Mouse (Mus musculus) heart, postnatal 14 days (tissue): Measurements from ENCODE around the gene Rapgef4. TPM values are rescaled to one million over a fixed set of nuclear protein-coding genes. Genes with fewer than 3 reads are reported as not detected.

Source experiments
- DNase-seq, 2 experiments: peaks; one replicate each; pipeline ENCODE4 v3.0.0; 2021 to 2022
- intact Hi-C: fragments of 180-260 bp; cut with DNase I; formaldehyde crosslinking; loops from one replicate; pipeline ENCODE4 v1.15.1; 2025
- total RNA-seq, 2 experiments: library from RNA; stranded (reverse); gene quantifications; 2 replicates each; pipeline ENCODE4 v1.2.3; 2021

The Rapgef4 gene
- total RNA-seq, 2 experiments from 2014 or later: 18.9 to 19.3 TPM

- DNase-seq: peak in 1 of 2 experiments; percentile 30
Observed at GRCm38 (mm10) chr2:72241714-72242472, 260.9 kb downstream of the Rapgef4 start.

GRCm38 (mm10) chr2:72242910-72243675 is 262.1 kb downstream of the Rapgef4 start:
- DNase-seq: peak; percentile 17 to 41
- intact Hi-C loops: no loop called here

More at GRCm38 (mm10) chr2:72241714-72242472, 260.9 kb downstream of the Rapgef4 start:
- intact Hi-C loops: no loop called here

GRCm38 (mm10) chr2:72245631-72246030 is 264.6 kb downstream of the Rapgef4 start:
- intact Hi-C loops: loop anchor here (2.0 kb wide), 1 partner anchor 39 kb away; the partner anchor contains the start of gene Map3k20

GRCm38 (mm10) chr2:72246376-72246775 is 265.3 kb downstream of the Rapgef4 start:
- intact Hi-C loops: no loop called here
- DNase-seq: no peak

More at GRCm38 (mm10) chr2:72245631-72246030, 264.6 kb downstream of the Rapgef4 start:
- no peak for DNase-seq

GRCm38 (mm10) chr2:72247819-72248218 is 266.8 kb downstream of the Rapgef4 start:
- DNase-seq: no peak
- intact Hi-C loops: no loop called here

- DNase-seq: no peak
- intact Hi-C loops: no loop called here
Observed at GRCm38 (mm10) chr2:72252510-72253505, 271.8 kb downstream of the Rapgef4 start.

- intact Hi-C loops: no loop called here
- no peak for DNase-seq
Observed at GRCm38 (mm10) chr2:72253882-72254281, 272.8 kb downstream of the Rapgef4 start.

GRCm38 (mm10) chr2:72254813-72255582 is 274.0 kb downstream of the Rapgef4 start:
- no peak for DNase-seq
- intact Hi-C loops: no loop called here

- intact Hi-C loops: no loop called here
- no peak for DNase-seq
Observed at GRCm38 (mm10) chr2:72260704-72261103, 279.7 kb downstream of the Rapgef4 start.

- no peak for DNase-seq
Observed at GRCm38 (mm10) chr2:72262814-72263480, 281.9 kb downstream of the Rapgef4 start.

GRCm38 (mm10) chr2:72267390-72267789 is 286.4 kb downstream of the Rapgef4 start:
- intact Hi-C loops: no loop called here

More at GRCm38 (mm10) chr2:72262814-72263480, 281.9 kb downstream of the Rapgef4 start:
- intact Hi-C loops: no loop called here

GRCm38 (mm10) chr2:72269651-72270341 is 288.8 kb downstream of the Rapgef4 start:
- peak in 1 of 2 experiments; percentile 33 for DNase-seq
- intact Hi-C loops: no loop called here

More at GRCm38 (mm10) chr2:72267390-72267789, 286.4 kb downstream of the Rapgef4 start:
- no peak for DNase-seq

- intact Hi-C loops: no loop called here
- DNase-seq: no peak
Observed at GRCm38 (mm10) chr2:72278247-72278873, 297.3 kb downstream of the Rapgef4 start.

GRCm38 (mm10) chr2:72280524-72280923 is 299.5 kb downstream of the Rapgef4 start:
- intact Hi-C loops: loop anchor here (10.0 kb wide), 1 partner anchor 194 kb away; the partner anchor contains the start of gene Cdca7
- no peak for DNase-seq

GRCm38 (mm10) chr2:72281971-72282370 is 300.9 kb downstream of the Rapgef4 start:
- intact Hi-C loops: loop anchor here (10.0 kb wide), 1 partner anchor 193 kb away; the partner anchor contains the start of gene Cdca7
- DNase-seq: no peak

GRCm38 (mm10) chr2:72282733-72283132 is 301.7 kb downstream of the Rapgef4 start:
- intact Hi-C loops: loop anchor here (10.0 kb wide), 1 partner anchor 192 kb away; the partner anchor contains the start of gene Cdca7
- no peak for DNase-seq

GRCm38 (mm10) chr2:72284689-72285088 is 303.6 kb downstream of the Rapgef4 start:
- no peak for DNase-seq
- intact Hi-C loops: loop anchor here (2.0 to 10.0 kb wide), 2 partner anchors 40 to 190 kb away; partner anchors contain the start of gene Cdca7
